Mouse (Mus musculus) erythroblast, adult 5-6 weeks (primary cell): ENCODE measurements around the gene Dgkz. TPM values are rescaled to one million over a fixed set of nuclear protein-coding genes. Genes with fewer than 3 reads are reported as not detected.

Experiments
- ATAC-seq: replicated peaks from 2 replicates; pipeline ENCODE4 v1.8.0; 2016; ENCODE audit warnings: moderate number of reproducible peaks, mild to moderate bottlenecking, moderate TSS enrichment, inconsistent platforms; ENCODE audit not compliant: poor library complexity, low FRiP score, severe bottlenecking
- total RNA-seq, 2 experiments: library from RNA; stranded (forward) in 1 of 2; stranded (reverse) in 1 of 2; fragments of 150-400 nt in 1 of 2; fragments of 200-764, 138-1000 nt in 1 of 2; gene quantifications; 2 replicates each; pipeline versions ENCODE4 v1.2.3 to v1.2.4; 2015 to 2017; ENCODE audit warnings: low replicate concordance in 2 of 2

Gene Dgkz
- total RNA-seq (2015; ENCODE audit: low replicate concordance) (35.9 and 75.1 TPM in 2 replicates), total RNA-seq (2017; ENCODE audit: low replicate concordance) (13.7 and 19.5 TPM in 2 replicates)

DNA sequence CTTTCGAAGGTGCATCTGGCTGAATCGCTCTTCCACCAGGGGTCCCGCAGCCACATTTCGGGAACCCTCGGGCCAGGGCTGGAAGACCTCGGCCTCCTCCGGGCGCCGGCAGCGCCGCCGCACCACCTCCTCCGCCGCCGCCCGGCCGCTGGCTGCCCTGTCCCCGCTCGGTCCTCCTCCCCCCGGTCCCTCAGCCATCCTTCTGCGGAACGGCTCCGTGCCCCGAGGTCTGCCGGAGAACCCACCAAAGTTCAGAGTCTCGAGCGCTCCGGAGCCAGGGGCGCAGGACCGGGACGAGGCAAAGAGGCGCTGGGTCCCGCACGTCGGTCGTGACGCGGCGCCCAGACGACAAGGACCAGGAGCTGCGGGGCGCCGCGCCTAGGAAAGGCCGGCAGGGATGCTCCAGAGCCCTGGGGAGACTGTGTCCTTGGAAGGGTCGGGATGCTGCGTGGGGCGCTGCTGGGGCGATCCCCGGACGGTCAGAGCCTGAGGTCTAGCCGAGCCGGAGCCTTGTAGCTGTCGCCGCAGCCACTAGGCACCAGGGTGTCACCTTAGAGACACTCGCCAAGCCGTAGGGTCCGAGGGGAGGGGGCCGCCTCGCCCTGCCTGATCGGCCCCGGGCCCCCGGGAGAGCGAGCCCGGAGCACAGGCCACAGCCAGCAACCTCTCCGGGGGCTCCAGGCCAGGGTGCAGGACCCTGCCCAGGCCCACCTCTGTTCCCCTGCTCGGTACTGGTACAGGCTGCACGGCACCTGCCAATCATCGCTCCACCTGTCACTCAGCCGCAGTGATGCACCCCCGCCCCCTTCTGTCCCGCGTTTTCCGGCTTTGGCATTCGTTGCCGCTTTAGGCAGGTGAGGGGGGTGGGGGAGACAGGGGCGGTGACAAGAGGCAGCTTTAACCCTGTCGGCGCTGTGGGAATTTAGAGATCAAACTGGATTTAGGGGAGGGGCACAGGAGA, at the start of gene Dgkz:
Gene Dgkz, minus strand, starts transcription at position 284 of the 961 bp plus-strand sequence.
- no peak for ATAC-seq

DNA sequence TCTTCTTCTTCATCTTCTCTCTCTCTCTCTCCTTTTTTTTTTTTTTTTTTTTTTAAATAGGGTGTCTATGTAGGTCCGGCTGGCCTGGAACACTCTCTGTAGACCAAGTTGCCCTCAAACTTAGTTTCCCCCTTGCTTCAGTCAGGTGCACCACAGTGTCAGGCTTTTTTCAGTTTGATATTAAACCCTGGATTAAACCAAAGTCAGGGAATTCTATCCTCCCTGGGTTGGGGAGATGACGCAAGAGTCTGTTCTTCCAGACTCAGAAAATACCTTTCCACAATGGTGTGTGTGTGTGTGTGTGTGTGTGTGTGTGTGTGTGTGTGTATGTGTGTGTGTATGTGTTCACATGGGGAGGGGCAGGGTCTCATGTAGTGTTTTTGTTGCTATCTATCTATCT, 49.5 kb upstream of the Dgkz start:
- ATAC-seq, result no peak

DNA sequence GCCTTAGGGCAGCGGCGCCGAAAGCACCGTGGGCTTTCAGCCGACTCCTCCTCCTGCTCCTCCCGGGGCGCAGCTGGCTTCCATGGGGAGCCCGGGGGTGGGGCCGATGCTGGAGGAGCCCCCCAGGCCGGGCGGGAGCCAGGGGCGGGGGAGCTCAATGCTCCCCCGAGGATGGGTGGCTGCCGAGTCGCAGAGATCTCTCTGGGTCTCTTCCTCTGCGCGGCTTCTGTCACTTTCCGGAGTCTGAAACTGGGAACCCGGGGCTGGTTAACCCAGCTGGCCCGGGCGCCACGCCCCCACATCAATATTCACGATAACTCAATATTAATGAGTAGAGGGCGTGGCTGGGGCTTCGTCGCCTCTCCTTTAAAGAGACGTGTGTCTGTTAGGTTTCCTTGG, 48.6 kb upstream of the Dgkz start, which contains the start of gene Creb3l1:
Gene Creb3l1, minus strand, starts transcription at position 229 of the 399 bp plus-strand sequence.
- no peak for ATAC-seq

DNA sequence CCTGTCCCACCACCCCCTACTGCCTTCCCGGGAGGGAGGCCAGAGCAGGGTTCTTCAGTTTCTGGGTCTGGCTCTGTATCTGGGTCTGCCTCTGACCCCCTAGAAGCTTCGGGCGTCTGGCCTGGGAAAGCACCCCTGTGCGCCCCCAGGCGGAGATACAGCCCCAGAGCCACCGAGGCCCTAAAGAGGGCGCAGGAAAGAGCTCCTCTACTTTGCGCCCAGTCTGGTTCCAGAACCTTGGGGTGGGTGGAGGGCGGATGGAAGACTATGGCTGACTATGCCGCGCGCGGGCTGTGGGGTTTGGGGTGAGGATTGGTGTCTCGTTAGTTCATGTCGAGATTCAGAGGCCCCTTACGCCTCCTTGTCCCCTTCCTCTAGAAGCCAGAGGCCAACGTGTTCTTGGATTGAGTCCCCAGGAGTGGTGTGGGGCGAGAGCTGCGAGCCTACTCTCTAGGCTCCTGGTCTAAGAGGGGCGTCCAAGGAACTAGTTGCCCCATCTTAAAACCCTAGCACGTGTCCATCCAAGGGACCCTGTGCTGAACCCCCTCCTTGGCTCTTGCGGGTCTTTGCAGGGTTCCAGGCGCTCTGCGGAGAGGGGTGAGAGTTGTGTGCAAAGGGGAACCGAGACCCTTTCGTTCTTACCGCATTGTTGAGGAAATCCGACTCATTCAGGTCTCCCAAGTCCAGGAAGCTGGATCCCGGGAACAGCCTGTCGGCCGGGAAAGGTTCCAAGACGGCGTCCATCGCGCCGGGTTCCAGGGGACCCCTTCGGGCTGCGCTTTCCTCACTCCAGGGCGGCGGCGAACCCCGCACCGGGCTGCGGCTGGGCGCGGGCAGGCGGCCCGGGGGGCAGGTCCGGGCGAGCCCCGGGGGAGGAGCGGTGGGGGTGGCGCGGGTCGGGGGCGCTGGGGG, 48.0 kb upstream of the Dgkz start:
- ATAC-seq, result no peak

DNA sequence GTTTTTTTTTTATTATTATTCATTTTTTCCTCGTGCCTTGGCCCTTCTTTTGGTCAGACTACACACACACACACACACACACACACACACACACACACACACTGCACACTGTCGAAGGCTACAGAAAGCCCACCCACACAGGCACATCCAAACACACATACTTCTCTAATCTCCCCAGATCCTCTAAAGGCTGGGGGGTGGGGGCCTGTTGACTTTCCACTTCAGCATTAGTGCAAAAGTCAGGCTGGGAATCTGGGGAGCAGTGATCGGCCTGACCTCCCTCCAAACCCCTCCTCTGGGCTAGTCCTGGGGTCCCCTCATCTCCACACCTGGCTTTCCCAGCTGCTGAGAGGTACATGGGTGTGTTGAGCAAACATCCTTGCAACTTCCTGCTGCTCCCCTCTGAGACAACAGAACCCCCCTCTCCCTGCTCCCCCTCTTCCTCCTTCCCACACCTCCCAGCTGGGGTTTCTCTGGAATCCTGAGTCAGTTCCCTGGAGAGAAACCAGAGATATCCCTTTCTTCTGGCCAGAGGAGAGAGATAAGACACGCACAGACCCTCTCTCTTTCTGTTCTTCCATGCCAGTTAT, 45.1 kb upstream of the Dgkz start:
- no peak for ATAC-seq

GRCm38 (mm10) chr2:92017440-92017839, 41.8 kb upstream of the Dgkz start:
- no peak for ATAC-seq

- no peak for ATAC-seq
Observed at GRCm38 (mm10) chr2:92016981-92017380, 41.3 kb upstream of the Dgkz start.

DNA sequence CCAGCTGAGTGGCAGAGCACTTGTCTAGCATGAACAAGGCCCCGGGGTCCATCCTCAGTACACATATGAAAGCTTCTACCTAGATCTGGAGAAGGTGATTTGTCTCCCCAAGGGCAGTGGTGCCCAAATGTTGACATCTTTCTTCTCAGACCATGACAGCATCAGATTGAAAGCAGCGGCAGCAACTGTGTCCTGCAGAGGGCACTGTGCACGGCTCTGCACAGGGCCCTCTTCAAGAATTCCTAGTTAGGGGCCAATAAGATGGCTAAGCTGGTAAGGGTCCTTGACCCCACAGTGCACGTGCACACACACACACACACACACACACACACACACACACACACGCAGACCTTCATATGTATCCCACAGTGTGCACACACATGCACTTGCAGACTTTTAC, 39.2 kb upstream of the Dgkz start:
- no peak for ATAC-seq

DNA sequence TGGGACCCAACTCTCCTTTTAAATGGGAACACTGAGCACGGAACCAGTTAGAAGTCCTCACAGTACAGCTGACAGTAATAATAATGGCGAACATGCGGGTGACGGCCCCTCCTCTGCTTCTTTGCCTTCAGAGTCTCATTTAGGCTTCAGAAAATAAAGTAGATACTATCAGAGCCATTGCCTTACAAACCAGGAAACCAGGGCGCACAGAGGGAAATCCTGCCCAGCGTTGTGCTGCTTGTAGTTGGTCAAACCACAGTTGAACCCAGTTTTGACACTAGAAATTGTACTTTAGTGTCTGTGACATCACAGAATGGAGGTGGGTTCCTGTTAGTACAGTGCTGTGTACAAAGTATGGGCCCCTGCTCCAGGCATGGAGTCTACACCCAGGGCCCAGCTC, 38.6 kb upstream of the Dgkz start:
- ATAC-seq, result no peak

DNA sequence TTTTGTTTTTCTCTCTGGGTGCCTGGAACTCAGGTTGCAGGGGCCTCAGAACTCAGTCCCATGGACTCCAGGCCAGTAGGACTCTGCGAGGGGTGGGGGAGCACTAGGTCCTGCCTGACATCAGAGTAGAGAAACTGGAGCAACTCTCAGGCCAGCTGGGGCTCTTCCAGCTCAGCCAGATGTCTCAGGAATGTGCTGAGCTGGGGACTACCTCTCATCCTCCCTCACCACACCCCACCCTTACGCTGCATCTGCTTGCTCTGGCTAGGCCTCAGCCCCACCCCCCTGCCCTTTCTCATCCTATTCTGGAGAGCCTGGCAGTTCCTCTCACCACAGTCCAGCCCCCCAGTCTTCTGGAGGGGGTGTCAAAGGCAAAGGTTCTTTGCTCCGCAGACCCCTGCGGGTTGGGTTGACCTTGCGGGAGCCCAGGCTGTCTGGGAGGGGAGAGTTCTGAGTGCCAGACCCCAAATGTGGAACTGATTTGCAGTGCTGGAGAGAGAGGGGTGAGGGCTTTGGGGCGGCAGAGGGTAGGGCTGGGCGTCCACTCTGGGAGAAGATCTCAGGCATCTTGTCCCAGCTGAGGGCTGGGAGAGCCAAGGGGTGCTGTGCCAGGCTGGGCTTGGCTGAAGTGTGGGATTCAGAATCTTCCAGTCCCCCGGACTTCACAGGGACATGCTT, 37.2 kb upstream of the Dgkz start:
- no peak for ATAC-seq

- ATAC-seq, result no peak
Observed at GRCm38 (mm10) chr2:92011424-92012353, 36.0 kb upstream of the Dgkz start.

- no peak for ATAC-seq
Observed at GRCm38 (mm10) chr2:92008623-92009404, 33.1 kb upstream of the Dgkz start.

DNA sequence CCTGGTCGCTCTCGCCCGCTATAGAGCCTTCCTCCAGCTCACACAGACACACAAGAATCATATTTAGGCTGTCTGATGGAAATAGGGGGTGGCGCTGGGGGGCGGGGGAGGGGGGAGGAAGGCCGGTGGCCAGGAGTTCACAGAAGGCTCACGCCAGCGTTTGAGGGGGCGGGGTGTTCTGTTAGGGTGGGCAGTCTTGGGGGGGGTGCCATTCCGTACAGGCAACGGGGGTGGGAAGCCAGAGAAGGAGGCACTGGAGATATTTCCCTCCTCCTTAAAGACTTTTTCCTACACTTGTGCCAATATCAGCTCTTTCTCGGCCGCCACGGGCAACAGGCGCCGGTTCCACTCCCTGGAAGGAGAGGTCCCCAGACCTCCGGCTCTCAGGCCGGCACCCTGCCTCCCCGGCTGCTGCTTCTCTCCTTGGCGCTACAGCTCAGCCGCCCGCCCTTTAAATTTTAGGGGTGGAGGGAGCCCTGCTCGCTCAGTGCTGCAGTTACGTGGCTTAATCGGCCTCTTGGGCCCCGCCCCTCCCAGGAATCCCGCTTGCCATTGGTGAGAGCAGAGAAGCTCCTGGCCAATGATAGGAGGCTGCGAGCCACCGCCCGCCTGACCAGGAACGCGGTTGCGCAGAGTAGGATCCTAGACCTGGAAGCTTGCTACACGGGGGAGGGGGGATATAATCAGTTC, 32.4 kb upstream of the Dgkz start:
- ATAC-seq, result peak; percentile 94

DNA sequence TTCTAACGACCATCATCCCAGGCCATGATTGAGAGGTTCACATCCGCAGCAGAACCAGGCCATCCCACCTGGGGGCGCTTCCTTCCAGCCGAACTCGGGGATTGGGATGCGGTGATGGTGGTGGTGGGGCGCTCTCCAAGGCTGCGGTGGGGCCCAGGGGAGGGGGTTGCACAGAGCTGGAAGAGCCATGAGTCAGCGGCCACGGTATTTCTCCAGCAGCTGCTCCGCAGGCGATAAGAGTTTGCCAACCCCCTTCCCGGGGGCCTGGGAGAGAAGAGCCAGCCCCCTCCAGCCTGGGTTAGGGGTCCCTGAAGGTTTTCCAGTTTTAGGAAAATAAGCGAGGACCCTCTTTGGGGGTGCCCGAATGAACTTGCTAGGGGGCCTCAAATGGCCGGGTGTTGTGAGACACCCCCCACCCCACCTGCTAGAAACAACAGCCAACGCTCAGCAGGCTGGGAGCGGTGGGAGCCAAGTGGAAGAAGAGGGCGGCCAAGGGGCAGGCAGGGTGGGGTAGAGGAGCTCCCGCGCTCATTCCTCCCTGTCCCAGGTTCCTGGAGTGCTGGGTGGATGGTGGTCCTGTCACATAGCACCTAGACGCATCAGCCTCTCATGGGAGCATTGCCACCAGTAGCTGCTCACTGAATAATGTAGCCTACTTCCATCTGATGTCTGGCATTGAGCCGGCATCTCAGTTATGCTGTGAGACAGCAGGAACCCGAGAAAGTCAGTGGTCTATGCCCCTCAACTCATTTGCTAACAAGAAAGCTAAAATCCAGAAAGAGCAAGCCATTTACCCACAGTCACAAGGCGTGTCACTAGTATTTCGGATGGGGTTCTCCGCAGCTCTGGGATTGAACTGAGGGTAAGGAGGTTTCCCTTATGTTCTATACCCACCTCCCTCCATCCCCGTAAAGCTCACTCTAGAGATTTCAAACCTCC, 31.6 kb upstream of the Dgkz start:
- no peak for ATAC-seq

GRCm38 (mm10) chr2:92006491-92006890, 30.8 kb upstream of the Dgkz start:
- no peak for ATAC-seq

DNA sequence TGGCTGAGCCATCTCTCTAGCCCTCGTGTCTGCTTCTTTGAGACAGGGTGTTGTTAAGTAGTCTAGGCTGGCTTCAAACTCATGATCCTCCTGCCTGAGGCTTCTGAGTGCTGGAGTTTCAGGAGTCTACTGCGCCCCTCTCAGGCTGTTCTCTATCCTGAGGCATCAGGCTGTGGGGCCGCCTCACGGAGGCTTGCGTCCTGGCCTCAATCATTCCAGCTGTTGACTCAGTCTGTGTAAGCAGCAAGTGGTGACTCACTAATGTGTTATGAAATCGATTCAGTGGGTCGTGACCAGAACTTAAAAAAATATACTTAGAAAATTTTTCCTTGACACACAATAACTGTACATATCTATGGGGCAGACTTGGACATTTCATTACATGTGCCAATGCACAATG, 29.0 kb upstream of the Dgkz start:
- ATAC-seq, result no peak
